Mouse (Mus musculus): Measurements from ENCODE around the gene Mob3a.

Gene Mob3a

GRCm38 (mm10) chr10:80700038-80700504 lies 1.7 kb downstream of the Mob3a start:
- DNase-seq (ENCODE audit: low spot score in 2 of 2): no peak

DNA sequence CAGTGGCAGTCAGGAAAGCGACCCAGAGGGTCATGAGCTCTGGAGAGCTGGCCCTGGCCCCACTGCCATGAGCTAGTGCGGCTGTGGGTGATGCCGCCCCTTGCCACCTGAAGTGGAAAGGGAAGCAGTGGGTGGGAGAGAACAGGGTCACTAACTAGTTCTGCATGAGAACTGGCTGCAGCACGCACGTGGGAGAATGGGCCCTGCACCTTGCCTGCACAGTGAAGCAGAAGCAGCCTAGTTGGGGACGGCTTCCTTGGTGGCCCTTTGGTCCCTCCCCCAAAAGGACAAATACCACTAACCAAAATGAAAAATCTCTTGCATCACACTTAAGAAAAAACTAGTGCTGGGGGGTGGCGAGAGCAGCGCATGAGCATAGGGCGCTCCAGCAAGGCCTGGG lies 3.2 kb downstream of the Mob3a start:
- DNase-seq (ENCODE audit: low spot score in 2 of 2): no peak

GRCm38 (mm10) chr10:80697812-80698211 lies 4.0 kb downstream of the Mob3a start:
- no peak for DNase-seq (ENCODE audit: low spot score in 2 of 2)

GRCm38 (mm10) chr10:80697393-80697787 lies 4.4 kb downstream of the Mob3a start:
- DNase-seq (ENCODE audit: low spot score in 2 of 2): no peak

- no peak for DNase-seq (ENCODE audit: low spot score in 2 of 2)
These were observed 5.0 kb downstream of the Mob3a start for GRCm38 (mm10) chr10:80696502-80697392.

DNA sequence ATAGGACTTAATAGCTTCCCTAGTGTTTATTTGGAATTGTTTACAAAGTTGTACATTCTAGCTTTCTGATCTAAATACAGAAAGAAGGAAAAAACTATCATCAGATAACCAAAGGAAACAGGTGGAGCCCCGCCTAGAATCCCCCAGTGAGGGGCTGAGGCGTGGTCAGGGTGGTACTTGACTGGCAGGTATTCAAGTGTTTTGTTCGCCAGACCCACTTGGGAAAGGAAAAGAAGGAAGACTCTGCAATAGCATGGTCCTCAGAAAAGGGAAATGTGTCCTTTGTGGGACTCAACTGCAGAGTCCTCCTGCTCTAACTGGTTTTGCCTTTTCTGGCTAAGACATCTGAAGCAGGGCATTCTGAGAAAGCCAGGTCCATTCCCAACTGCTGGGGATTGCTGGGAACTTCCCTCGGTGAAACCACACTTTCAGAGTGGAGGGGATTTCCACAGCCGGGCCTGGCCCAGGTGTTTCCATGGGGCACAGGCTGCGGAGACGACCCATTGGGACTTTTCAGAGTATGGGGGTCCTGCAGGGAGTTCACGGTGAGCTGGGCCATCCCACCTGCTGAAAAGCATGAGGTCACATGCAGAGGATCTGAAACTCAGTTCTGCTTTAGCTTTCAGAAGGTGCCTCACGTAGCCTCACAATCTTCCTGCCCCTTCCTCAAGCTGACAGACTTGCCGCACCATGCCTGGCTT lies 5.8 kb downstream of the Mob3a start:
- DNase-seq (ENCODE audit: low spot score in 2 of 2): no peak

DNA sequence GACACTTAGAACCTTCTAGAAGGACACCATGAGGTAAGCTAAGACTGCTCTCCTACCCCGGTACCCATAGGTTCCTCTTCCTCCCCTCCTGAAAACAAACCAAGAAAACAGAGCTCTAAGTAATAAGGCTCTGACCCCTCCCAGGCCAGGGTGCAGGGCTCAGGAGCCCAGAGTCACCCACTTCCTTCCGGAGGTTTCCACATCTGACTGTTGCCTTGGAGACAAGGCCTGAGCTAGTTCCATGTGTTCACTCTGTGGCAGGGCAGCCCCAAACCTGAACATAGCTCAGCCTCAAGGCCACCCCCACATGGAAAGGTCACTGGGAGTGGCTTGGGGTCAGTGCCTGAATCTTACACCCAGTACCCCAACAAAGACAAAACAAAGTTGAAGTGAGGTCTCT lies 6.6 kb downstream of the Mob3a start:
- DNase-seq (ENCODE audit: low spot score in 2 of 2): peak in 1 of 2 experiments; percentile 27

DNA sequence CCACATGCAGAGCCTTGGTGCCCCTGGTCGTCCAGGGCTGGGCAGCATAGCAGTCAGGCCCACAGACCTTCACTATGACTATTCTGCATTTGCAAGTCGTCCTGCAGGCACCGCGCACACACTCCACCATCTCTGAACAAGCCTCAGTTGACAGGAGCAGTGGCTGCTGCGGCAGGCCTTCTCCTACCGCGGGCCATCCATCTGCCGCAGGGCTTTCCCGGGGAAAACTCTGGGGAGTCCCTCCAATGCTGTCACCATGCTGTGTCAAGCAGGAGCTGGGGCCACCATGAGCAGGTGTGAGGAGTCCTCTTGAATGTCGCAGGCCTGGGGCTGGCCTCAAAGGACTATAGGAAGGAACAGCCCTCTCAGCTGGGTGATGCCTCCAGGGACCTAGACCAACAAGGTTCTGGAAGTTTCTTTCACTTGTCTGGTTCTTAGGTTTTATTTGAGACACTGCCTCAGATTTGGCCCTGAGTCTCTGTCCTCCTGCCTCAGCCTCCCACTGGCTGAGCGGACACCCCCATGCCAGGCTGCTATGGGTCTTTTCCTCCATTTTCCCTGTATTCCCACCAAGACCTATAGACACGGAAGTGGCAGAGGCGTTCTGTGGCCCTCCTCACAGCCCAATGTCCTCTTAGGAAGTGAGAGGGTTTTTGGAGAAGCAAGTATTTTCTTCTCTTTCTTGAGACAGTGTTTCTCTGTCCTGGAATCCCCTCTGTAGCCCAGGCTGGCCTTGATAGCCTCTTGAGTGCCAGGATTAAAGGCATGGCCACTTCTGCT lies 7.4 kb downstream of the Mob3a start:
- no peak for DNase-seq (ENCODE audit: low spot score in 2 of 2)

- DNase-seq (ENCODE audit: low spot score in 2 of 2): no peak
These were observed 8.3 kb downstream of the Mob3a start for GRCm38 (mm10) chr10:80693401-80694045.

DNA sequence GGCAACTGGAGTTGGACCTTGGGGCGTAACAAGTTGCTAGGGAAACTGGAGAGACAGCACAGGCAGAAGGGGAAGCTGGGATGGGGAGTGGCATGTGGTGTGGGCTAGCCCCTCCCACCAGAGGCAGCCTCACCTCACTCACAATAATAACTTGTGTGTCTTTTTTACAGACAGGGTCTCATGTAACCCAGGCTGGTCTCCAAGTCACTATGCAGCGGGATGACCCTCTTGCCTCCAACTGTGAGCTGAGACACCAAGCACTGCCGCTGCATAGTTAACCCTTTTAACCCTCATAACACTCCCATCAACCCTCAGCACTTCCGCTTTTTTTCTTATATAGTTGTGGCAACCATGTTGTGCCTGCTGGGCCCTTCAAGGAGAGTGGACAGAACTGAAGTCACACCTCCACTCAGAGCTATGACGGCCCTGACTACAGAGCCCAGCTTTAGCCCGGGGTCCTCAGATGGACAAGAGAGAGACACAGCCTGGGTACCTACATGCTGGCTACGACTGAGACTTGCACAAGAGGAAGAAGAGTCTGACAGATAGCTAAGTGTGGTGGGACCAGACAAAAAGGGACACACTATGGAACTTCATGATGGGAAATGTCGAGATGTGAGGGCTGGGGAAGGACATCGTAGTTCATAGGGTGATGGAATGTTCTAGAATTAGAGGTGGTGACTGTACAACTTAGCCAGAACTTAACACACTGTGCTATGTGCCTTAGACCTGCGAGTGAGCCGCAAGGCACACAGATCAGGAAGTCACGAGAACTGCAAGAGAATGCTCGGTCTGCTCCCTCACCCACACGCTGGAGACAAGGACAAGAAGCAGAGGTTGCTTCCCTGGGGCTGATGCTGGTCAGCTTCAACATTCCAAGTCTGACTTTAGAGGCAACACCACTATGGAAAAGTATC lies 9.3 kb downstream of the Mob3a start:
- no peak for DNase-seq (ENCODE audit: low spot score in 2 of 2)

- DNase-seq (ENCODE audit: low spot score in 2 of 2): peak in 1 of 2 experiments; percentile 62
These were observed 13.9 kb downstream of the Mob3a start for GRCm38 (mm10) chr10:80687850-80688249.

GRCm38 (mm10) chr10:80686617-80687016 lies 15.2 kb downstream of the Mob3a start:
- no peak for DNase-seq (ENCODE audit: low spot score in 2 of 2)

GRCm38 (mm10) chr10:80684984-80685383 lies 16.8 kb downstream of the Mob3a start:
- DNase-seq (ENCODE audit: low spot score in 2 of 2): no peak

GRCm38 (mm10) chr10:80684214-80684613 lies 17.6 kb downstream of the Mob3a start:
- peak; percentile 56 to 65 for DNase-seq (ENCODE audit: low spot score in 2 of 2)

DNA sequence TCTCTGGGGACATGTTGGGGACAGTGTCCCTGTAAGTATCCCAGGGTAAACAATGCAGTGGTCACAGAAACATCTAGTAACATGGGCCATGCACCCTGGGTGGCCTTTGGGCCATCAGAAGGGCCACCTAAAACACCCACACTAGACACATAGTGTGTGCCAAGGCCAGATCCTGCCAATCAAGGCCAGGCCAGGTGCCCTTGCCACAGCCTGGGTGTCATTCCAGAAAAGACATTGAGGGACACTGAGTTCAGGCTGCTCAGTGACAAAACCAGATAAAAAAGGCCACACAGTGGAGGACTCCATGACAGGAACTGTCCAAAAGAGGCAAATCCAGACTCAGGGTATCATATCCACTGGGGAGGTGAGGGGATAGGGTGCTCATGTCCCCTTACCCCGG lies 18.1 kb downstream of the Mob3a start:
- no peak for DNase-seq (ENCODE audit: low spot score in 2 of 2)

- no peak for DNase-seq (ENCODE audit: low spot score in 2 of 2)
These were observed 19.8 kb downstream of the Mob3a start for GRCm38 (mm10) chr10:80682003-80682402.

DNA sequence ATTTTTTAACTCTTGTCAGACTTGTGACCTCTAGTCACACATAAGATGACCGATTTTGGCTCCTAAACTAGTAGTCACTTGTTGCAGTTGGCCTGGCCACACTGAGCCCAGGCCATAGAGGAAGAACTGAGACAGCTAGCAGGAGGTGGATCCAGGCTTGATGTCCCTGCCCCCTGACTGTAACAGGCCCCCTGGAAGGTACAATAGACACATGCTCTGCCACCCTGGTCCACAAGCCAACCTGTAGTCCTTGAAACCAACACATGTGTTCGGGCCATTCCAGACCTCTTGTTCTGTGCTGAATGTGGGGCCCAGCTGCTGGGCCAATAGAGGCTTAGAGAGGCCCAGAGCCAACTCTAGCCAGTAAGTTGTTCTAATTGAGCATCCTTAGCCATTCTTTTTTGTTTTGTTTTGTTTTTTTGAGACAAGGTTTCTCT lies 21.5 kb downstream of the Mob3a start:
- no peak for DNase-seq (ENCODE audit: low spot score in 2 of 2)

DNA sequence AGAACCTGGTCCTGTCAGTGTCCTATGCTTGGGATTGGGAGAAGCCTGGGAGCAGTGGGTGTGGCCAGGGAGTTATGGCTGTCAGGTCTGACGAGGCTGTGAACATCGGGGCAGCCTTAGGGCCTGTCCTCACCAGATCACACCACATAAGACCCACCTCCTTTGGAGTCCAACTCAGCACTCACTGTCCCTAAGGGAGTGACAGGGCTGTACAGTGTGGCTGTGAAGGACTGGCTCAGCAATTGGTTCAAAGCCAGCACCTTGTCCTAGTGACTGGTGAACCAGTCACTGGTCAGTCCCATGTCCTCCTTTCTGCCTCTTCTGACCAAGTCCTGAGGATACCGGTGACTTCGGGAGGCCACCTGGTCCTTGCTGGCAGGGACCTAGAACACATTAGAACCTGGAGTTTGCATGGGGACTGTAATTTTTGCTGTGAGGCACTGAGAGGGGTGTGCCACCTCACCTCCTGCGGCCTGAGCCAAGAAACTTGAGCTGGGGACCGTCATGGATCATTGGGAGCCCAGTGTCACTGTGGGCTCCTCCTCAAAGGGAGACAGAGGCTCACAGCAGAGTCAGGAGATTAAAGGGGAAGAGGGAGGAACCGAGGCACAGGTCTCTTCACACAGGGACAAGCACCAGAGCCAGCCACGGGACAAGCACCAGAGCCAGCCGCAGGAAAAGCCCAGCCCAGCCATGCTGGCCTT lies 22.1 kb downstream of the Mob3a start:
- no peak for DNase-seq (ENCODE audit: low spot score in 2 of 2)

DNA sequence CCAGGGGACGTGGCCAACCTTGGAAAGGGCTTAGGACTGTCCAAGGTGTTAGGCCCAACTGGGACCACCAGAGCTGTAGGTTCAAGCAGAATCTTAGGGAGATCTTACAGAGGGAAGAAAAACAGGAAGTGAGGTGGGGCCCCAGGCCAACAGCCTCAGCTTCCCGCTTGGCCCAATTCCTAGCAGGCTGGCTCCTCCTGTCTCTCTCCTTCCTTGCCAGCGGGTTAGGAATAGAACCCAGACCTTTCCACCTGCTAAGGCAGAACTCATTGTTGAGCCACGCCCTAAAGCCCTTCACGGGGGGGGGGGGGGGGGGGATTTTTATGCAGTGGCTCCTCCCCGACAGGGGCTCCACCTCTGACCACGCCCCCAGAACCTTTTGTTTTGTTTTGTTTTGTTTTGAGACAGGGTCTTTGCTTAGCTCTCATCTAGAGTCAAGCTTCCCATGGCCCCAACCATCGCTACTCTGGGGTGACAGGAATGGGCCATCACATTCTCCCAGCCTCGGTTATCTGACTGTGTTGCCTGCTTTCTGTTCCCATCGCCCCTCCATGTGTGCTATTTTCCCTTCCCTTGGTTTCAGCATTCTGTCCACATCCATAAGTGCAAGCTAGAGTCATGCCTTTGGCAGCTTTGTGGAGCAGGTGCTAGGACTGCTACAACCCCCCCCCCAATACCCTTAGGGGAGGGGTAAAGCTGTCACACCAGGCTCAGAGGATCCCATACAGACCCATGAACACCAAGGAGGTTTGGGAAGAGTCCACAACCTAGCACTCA lies 23.0 kb downstream of the Mob3a start:
- no peak for DNase-seq (ENCODE audit: low spot score in 2 of 2)
